Mouse (Mus musculus): ENCODE results near the gene Prkce.

DNA sequence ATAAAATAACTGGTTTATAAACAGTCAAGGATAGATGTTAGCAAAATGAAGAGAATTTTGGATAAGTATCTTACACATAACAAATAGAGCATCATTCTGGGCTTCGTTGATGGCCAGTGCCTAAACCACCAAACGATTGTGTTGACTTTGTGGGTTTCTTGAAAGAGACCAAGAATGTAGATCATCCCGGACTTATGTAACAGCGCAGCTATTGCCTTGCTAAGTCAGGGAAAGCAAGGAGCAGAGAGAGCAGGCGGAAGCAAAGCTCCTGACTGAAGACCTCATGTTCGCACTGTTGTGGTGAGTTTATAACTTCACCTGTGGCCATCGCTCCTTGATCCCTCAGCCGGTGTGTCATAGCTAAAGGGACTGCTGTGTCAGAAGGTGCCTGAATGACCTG lies 38.7 kb downstream of the Prkce start:
- TF ChIP-seq CTCF (IDR thresholded peaks at IDR 0.05; ENCODE audit: low read depth) (no peak), EP300 (IDR thresholded peaks at IDR 0.05; ENCODE audit: low read depth) (no peak)
